Mouse (Mus musculus): Measurements from ENCODE around the gene Usp18.

GRCm38 (mm10) chr6:121232652-121233051 is 13.1 kb upstream of the Usp18 start:
- no peak for TF ChIP-seq EP300 (IDR thresholded peaks at IDR 0.05; ENCODE audit: low read depth)
- no peak for TF ChIP-seq CTCF (IDR thresholded peaks at IDR 0.05; ENCODE audit: low read depth)
